Mouse (Mus musculus) heart, postnatal 0 days (tissue): ENCODE measurements at regions not wholly inside any gene's neighbourhood (a gene's known extent, or its start where the extent isn't known, plus 50 kb on each side); places are given as distances from the start of the nearest gene placed in this dataset.
"Not testable (repeated sequence)": the region's sequence is repeated elsewhere in the genome, so short reads cannot be mapped to it uniquely, and the experiment has no call there.

Experiments
- ATAC-seq: fragments of 200-750 bp; cut with Nextera tagmentation; 2 replicates; pipeline ENCODE4 v1.8.0; 2017; ENCODE audit warnings: low read depth, moderate number of reproducible peaks, moderate library complexity; ENCODE audit not compliant: insufficient read depth
- DNase-seq: peaks from one replicate; pipeline ENCODE4 v3.0.0-alpha.2; 2016; ENCODE audit warnings: low spot score
- H3K27ac ChIP-seq: fragments of 300-500 bp; sonication (generic); 2 replicates; pipeline ENCODE4 v1.5.1; 2014; ENCODE audit warnings: low read depth, mild to moderate bottlenecking
- H3K27me3 ChIP-seq: fragments of 300-500 bp; sonication (generic); 2 replicates; pipeline ENCODE4 v1.6.1; 2014; ENCODE audit warnings: low read length, mixed read lengths; ENCODE audit not compliant: control insufficient read depth, insufficient read depth
- H3K36me3 ChIP-seq: fragments of 300-500 bp; sonication (generic); replicated peaks from 2 replicates; pipeline ENCODE4 v1.6.1; 2014; ENCODE audit warnings: low read length, mixed read lengths; ENCODE audit not compliant: control insufficient read depth, insufficient read depth
- H3K4me1 ChIP-seq: fragments of 300-500 bp; sonication (generic); 2 replicates; pipeline ENCODE4 v1.6.1; 2014; ENCODE audit warnings: antibody characterized with exemption; ENCODE audit not compliant: control insufficient read depth, insufficient read depth
- H3K4me2 ChIP-seq: fragments of 300-500 bp; sonication (generic); 2 replicates; pipeline ENCODE4 v1.6.1; 2014; ENCODE audit warnings: low read depth, mild to moderate bottlenecking, low read length, moderate library complexity
- H3K4me3 ChIP-seq: fragments of 300-500 bp; sonication (generic); 2 replicates; pipeline ENCODE4 v1.5.1; 2014; ENCODE audit warnings: low read depth, low read length
- H3K9ac ChIP-seq: fragments of 300-500 bp; sonication (generic); replicated peaks from 2 replicates; pipeline ENCODE4 v1.6.1; 2014; ENCODE audit warnings: low read depth, low read length, mixed read lengths
- H3K9me3 ChIP-seq: fragments of 300-500 bp; sonication (generic); replicated peaks from 2 replicates; pipeline ENCODE4 v1.6.1; 2016; ENCODE audit warnings: low read length; ENCODE audit not compliant: control insufficient read depth
- CTCF ChIP-seq: IDR thresholded peaks from 2 replicates; pipeline ENCODE4 v1.5.1; 2016; ENCODE audit warnings: antibody characterized with exemption, control low read depth, low read depth
- EP300 ChIP-seq: IDR thresholded peaks from 2 replicates; pipeline ENCODE4 v1.6.1; 2016; ENCODE audit warnings: antibody characterized with exemption, low read depth
- WGBS: fragments of 180-500 bp; shearing (Covaris S2); extraction: QIAGEN DNeasy Blood & Tissue Kit; methylation state at CpG from one replicate; pipeline ENCODE4 v1.1.7; 2014; 5-methylcytosine and 5-hydroxymethylcytosine counted together

DNA sequence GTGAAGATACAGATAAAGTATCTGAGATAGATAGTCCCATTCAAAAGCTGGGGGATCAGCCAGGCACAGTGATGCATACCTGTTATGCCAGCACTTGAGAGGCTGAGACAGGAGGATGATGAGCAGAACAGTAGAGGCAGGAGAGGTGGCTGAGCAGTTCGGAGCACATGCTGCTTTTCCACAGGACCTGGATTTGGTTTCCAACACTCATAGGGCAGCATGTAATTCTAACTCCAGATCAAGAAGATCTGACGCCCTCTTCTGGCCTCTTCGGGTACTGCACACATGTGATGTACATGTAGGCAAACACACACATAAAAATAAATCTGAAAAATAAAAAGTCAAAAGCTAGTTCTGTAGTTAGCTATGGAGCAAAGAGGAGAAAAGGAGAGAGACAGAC lies 109.4 kb upstream of the Arid1b start:
- H3K27ac ChIP-seq = no peak overlapping the region
- no peak for DNase-seq
- no peaks in the 10 kb centered on the region for H3K27me3 ChIP-seq
- no peak for ATAC-seq
- WGBS = 52% methylated on average over 3 of the region's 3 CpGs
- no peaks in the 10 kb centered on the region for H3K9me3 ChIP-seq
- H3K9ac ChIP-seq = no peak overlapping the region
- no peaks in the 10 kb centered on the region for H3K4me1 ChIP-seq
- no peaks in the 10 kb centered on the region for H3K36me3 ChIP-seq
- no peak overlapping the region for H3K4me3 ChIP-seq
- no peak overlapping the region for H3K4me2 ChIP-seq
- no peak for TF ChIP-seq CTCF
- TF ChIP-seq EP300 = no peak

DNA sequence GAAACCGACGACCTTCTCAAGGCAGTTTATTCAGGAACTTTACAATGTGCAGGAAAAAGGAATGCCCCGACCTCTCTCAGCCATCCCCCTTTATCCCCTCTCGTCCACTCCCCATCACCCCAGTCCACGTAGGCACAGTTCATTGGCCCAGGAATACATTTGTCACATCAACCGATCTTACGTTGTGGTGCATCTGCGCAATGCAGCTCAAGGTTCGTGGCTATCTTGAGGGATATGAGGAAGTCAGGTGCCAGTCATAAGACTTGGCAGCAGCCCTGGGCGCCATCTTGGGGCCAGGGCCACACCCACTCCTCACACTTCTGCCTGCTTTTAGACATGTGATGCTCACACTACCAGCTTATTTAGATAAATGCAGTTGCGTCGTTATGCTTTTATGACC lies 106.8 kb upstream of the Arid1b start:
- not testable (repeated sequence) for H3K27me3 ChIP-seq, H3K4me3 ChIP-seq, H3K4me1 ChIP-seq, H3K9me3 ChIP-seq, H3K36me3 ChIP-seq, H3K4me2 ChIP-seq, H3K27ac ChIP-seq, DNase-seq, ATAC-seq, H3K9ac ChIP-seq
- 84% methylated on average over 12 of the region's 12 CpGs for WGBS

DNA sequence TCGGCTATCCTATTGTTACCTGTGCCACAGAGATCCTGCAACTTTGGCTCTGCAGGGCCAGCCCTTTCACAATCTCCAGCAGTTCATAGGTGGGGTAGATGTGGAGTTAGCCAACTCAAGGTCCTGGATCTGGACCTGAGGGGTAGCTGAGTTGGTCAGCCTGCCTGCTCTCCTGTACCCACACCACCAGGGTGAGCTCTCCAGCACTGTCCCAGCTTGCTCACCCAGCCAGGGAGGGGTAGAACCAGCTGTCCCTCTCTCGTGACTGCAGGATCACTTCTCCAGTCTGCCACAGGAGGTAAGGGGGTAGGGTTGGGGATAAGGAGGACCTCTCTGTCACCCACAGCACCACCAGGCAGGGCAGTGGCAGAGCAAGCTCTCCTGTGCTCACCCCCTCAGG lies 104.6 kb upstream of the Arid1b start:
- ATAC-seq (no peak), DNase-seq (no peak)
- WGBS = 56% methylated on average over 2 of the region's 2 CpGs
- TF ChIP-seq EP300 = no peak
- TF ChIP-seq CTCF = no peak
- no peaks in the 10 kb centered on the region for H3K36me3 ChIP-seq
- H3K27me3 ChIP-seq = no peaks in the 10 kb centered on the region
- no peaks in the 10 kb centered on the region for H3K4me1 ChIP-seq
- no peaks in the 10 kb centered on the region for H3K9me3 ChIP-seq
- H3K4me3 ChIP-seq = no peak overlapping the region
- no peak overlapping the region for H3K9ac ChIP-seq
- no peak overlapping the region for H3K4me2 ChIP-seq
- H3K27ac ChIP-seq = no peak overlapping the region

DNA sequence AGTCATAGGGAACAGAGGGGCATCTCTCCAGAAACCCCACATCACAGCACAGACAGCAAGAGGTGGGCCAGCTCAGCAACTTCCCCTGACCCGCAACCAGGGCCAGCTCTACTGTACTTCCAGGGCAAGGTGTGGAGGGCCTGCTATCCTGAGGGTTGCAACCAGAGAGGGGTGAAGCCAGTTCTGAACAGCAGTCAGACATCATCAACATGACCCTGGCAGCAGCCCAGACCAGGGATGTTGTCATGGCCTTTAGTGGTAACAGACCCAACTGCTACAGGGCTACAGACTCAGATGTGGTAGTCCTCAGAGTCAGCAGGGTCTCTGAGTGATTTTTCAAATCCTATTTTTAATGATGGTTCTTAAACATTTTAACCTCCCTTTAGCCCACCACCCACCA lies 104.0 kb upstream of the Arid1b start:
- ATAC-seq = no peak
- H3K4me2 ChIP-seq = no peak overlapping the region
- H3K36me3 ChIP-seq = no peaks in the 10 kb centered on the region
- H3K27me3 ChIP-seq = no peaks in the 10 kb centered on the region
- no peak overlapping the region for H3K4me3 ChIP-seq
- WGBS = 96% methylated on average over 1 of the region's 1 CpGs
- H3K4me1 ChIP-seq = no peaks in the 10 kb centered on the region
- H3K9ac ChIP-seq = no peak overlapping the region
- H3K9me3 ChIP-seq = no peaks in the 10 kb centered on the region
- DNase-seq = no peak
- no peak for TF ChIP-seq EP300
- no peak for TF ChIP-seq CTCF
- H3K27ac ChIP-seq = no peak overlapping the region

DNA sequence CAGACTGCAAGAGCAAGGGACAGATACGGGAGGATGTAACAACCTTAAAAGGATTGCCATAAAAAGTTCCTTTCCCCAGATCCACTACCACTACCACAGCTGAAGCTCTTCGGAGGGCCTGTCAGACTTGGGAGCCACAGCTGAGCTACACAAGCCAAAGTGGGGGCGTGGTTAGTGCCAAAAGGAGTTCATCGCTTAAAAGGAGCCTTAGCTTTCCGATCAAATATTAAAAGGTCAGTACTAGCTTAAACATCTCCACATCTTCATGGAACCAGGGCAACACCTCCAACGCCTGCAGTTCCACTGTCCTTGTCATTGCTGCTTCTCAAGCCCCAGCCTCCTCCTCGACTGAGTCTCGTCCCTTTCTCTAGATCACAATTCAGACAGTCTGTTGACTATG lies 102.6 kb upstream of the Arid1b start:
- no peak overlapping the region for H3K4me3 ChIP-seq
- H3K27ac ChIP-seq = no peak overlapping the region
- 83% methylated on average over 8 of the region's 8 CpGs for WGBS
- no peak overlapping the region for H3K9ac ChIP-seq
- H3K27me3 ChIP-seq = no peaks in the 10 kb centered on the region
- no peak overlapping the region for H3K4me2 ChIP-seq
- DNase-seq (no peak), ATAC-seq (no peak)
- H3K4me1 ChIP-seq = no peaks in the 10 kb centered on the region
- H3K9me3 ChIP-seq = no peaks in the 10 kb centered on the region
- TF ChIP-seq CTCF (no peak), EP300 (no peak)
- no peaks in the 10 kb centered on the region for H3K36me3 ChIP-seq

DNA sequence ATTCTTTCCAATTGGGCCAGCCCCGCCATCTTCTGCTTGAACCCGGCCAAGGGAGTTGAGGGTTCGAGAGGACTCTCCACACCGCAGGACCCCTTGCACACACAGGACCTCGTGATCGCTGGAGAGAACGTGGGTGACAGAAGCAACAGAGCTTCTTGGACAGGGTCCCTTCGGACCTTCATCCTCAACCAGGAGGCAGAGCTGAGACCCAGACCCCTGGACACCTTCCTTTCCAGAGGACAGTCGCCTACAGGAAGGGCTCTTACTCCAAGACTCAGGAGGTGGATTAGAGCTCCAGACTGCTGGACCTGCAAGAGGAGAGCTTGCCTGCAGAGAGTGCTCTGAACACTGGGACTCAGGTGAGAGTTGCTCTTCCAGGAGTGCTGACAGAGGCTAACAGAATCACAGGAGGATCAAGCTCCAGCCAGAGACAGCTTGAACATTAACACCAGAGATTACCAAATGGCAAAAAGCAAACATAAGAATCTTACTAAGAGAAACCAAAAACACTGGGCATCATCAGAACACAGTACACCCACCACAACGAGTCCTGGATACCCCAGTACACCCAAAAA lies 99.3 kb upstream of the Arid1b start:
- not testable (repeated sequence) for H3K9me3 ChIP-seq, H3K4me3 ChIP-seq, H3K27ac ChIP-seq, DNase-seq, H3K4me1 ChIP-seq, H3K4me2 ChIP-seq, H3K27me3 ChIP-seq, H3K36me3 ChIP-seq, H3K9ac ChIP-seq, ATAC-seq
- 85% methylated on average over 10 of the region's 10 CpGs for WGBS
